Mouse (Mus musculus) G1E (cell line): ENCODE measurements around the gene Jag1. TPM values are rescaled to one million over a fixed set of nuclear protein-coding genes. Genes with fewer than 3 reads are reported as not detected.

Experiments
- ATAC-seq: 2 replicates; pipeline ENCODE4 v1.8.0; 2016; ENCODE audit warnings: mild to moderate bottlenecking; ENCODE audit not compliant: insufficient number of reproducible peaks, poor library complexity, low FRiP score, severe bottlenecking; ENCODE audit errors: extremely low read depth
- DNase-seq: peaks from one replicate; pipeline ENCODE4 v3.0.0; 2012; ENCODE audit warnings: low spot score
- H3K27me3 ChIP-seq: 2 replicates; pipeline ENCODE4 v1.6.1; 2012; ENCODE audit warnings: mild to moderate bottlenecking, low read length, inconsistent platforms; ENCODE audit not compliant: insufficient read depth
- H3K36me3 ChIP-seq: replicated peaks from 2 replicates; pipeline ENCODE3; 2012; ENCODE audit warnings: mild to moderate bottlenecking, inconsistent platforms
- H3K4me1 ChIP-seq: 2 replicates; pipeline ENCODE4 v1.6.1; 2012; ENCODE audit warnings: low read depth, low read length, inconsistent platforms, mixed read lengths; ENCODE audit not compliant: insufficient read depth
- H3K4me3 ChIP-seq: 2 replicates; pipeline ENCODE4 v1.5.1; 2012; ENCODE audit warnings: low read depth, mild to moderate bottlenecking, inconsistent platforms, low read length, moderate library complexity, mixed read lengths
- H3K9me3 ChIP-seq: replicated peaks from 2 replicates; pipeline ENCODE4 v1.6.1; 2012; ENCODE audit warnings: inconsistent platforms
- CTCF ChIP-seq: IDR thresholded peaks from 2 replicates; pipeline ENCODE4 v1.5.1; 2012; ENCODE audit warnings: low read depth, low read length, inconsistent platforms, mixed read lengths
- GATA1 ChIP-seq: IDR thresholded peaks from 2 replicates; pipeline ENCODE4 v1.6.1; 2012; ENCODE audit warnings: borderline replicate concordance, low read length, inconsistent platforms, mixed read lengths
- GATA2 ChIP-seq: IDR thresholded peaks from 2 replicates; pipeline ENCODE4 v1.6.1; 2012; ENCODE audit warnings: low read depth, low read length, inconsistent platforms, borderline replicate concordance
- POLR2AphosphoS5 ChIP-seq: IDR thresholded peaks from 2 replicates; pipeline ENCODE4 v1.6.1; 2012; ENCODE audit warnings: low read depth, low read length, inconsistent platforms; ENCODE audit not compliant: insufficient replicate concordance
- TAL1 ChIP-seq: conservative IDR thresholded peaks from 2 replicates; pipeline ENCODE4 v1.6.1; 2012; ENCODE audit warnings: low read depth, low read length, inconsistent platforms, mixed read lengths
- polyA plus RNA-seq: library from polyadenylated mRNA; stranded (reverse); fragments of >175 nt; gene quantifications from 2 replicates; pipeline ENCODE4 v1.2.3, GENCODE M21; 2012
- total RNA-seq, 2 experiments: library from RNA; stranded (forward) in 1 of 2; stranded (reverse) in 1 of 2; fragments of 200-1000 nt in 1 of 2; fragments of >200 nt in 1 of 2; fragmentation: Nextera tagmentation in 1 of 2; gene quantifications; 2 replicates each; pipeline ENCODE4 v1.2.3; 2014 to 2017

Gene Jag1
- total and polyA plus RNA-seq, 3 experiments = not detected

GRCm38 (mm10) chr2:137107203-137107602 is 9.2 kb downstream of the Jag1 start:
- Histone ChIP-seq H3K27me3 (no peaks in the 10 kb centered on the region), H3K9me3 (peaks cover 14% of the 10 kb centered on the region), H3K4me3 (no peak overlapping the region), H3K4me1 (no peaks in the 10 kb centered on the region), H3K36me3 (no peaks in the 10 kb centered on the region)
- DNase-seq (no peak), ATAC-seq (no peak)
- TF ChIP-seq CTCF (no peak), POLR2AphosphoS5 (no peak), TAL1 (no peak), GATA1 (no peak), GATA2 (no peak)

DNA sequence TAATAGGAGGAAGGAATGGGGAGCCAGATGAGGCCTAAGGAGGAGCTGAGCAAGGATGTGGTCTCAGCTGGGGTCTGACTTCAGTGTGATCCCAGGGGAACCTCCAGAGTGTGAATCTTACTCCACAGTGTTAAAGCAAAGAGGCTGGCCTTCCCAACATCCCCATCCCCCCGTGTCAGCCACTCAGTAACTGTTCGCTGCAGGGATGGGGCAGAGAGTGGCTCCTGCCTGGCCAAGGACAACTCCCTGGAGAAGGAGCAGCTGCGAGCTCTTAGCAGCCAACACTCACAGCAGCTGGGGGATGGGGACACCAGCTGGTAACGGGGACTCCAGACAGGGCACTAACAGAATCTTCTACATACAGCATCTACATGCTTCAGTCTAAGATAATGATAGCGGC is 15.4 kb downstream of the Jag1 start:
- H3K27me3 ChIP-seq = no peaks in the 10 kb centered on the region
- no peak for TF ChIP-seq CTCF
- no peak for TF ChIP-seq POLR2AphosphoS5
- no peak for TF ChIP-seq TAL1
- TF ChIP-seq GATA1 = no peak
- TF ChIP-seq GATA2 = no peak
- H3K36me3 ChIP-seq = no peaks in the 10 kb centered on the region
- no peak for ATAC-seq
- no peak overlapping the region for H3K4me3 ChIP-seq
- DNase-seq = no peak
- no peaks in the 10 kb centered on the region for H3K4me1 ChIP-seq
- H3K9me3 ChIP-seq = peaks cover 20% of the 10 kb centered on the region

- Histone ChIP-seq H3K36me3 (no peaks in the 10 kb centered on the region), H3K4me3 (no peak overlapping the region), H3K27me3 (no peaks in the 10 kb centered on the region), H3K9me3 (peaks cover 25% of the 10 kb centered on the region), H3K4me1 (no peaks in the 10 kb centered on the region)
- DNase-seq (no peak), ATAC-seq (no peak)
- TF ChIP-seq TAL1 = no peak
Observed at GRCm38 (mm10) chr2:137099211-137099734, 17.2 kb downstream of the Jag1 start.

- H3K36me3 ChIP-seq = no peaks in the 10 kb centered on the region
- H3K4me3 ChIP-seq = no peak overlapping the region
- H3K4me1 ChIP-seq = no peaks in the 10 kb centered on the region
- TF ChIP-seq GATA1 = no peak
- no peaks in the 10 kb centered on the region for H3K27me3 ChIP-seq
- ATAC-seq (no peak; the same call in 1 of the 2 replicates), DNase-seq (no peak)
- peaks cover 25% of the 10 kb centered on the region for H3K9me3 ChIP-seq
Observed at GRCm38 (mm10) chr2:137098269-137099035, 18.0 kb downstream of the Jag1 start.

- no peak for DNase-seq
- ATAC-seq = no peak
- H3K27me3 ChIP-seq = no peaks in the 10 kb centered on the region
- no peaks in the 10 kb centered on the region for H3K4me1 ChIP-seq
- peaks cover 21% of the 10 kb centered on the region for H3K9me3 ChIP-seq
- H3K36me3 ChIP-seq = no peaks in the 10 kb centered on the region
- TF ChIP-seq CTCF (no peak), POLR2AphosphoS5 (no peak), GATA2 (no peak), GATA1 (no peak), TAL1 (no peak)
- no peak overlapping the region for H3K4me3 ChIP-seq
Observed at GRCm38 (mm10) chr2:137096981-137097460, 19.4 kb downstream of the Jag1 start.

GRCm38 (mm10) chr2:137094301-137094700 is 22.1 kb downstream of the Jag1 start:
- DNase-seq (no peak), ATAC-seq (no peak)
- Histone ChIP-seq H3K27me3 (no peaks in the 10 kb centered on the region), H3K36me3 (no peaks in the 10 kb centered on the region), H3K4me3 (no peak overlapping the region), H3K4me1 (no peaks in the 10 kb centered on the region), H3K9me3 (peaks cover 30% of the 10 kb centered on the region)
- TF ChIP-seq GATA1 = no peak
- TF ChIP-seq GATA2 = no peak
- no peak for TF ChIP-seq POLR2AphosphoS5
- TF ChIP-seq TAL1 = no peak
- TF ChIP-seq CTCF = no peak

- H3K36me3 ChIP-seq = no peaks in the 10 kb centered on the region
- H3K4me3 ChIP-seq = no peak overlapping the region
- H3K27me3 ChIP-seq = no peaks in the 10 kb centered on the region
- ATAC-seq = no peak
- no peak for DNase-seq
- no peak for TF ChIP-seq POLR2AphosphoS5
- no peaks in the 10 kb centered on the region for H3K4me1 ChIP-seq
- peaks cover 36% of the 10 kb centered on the region for H3K9me3 ChIP-seq
Observed at GRCm38 (mm10) chr2:137093298-137093630, 23.2 kb downstream of the Jag1 start.
